Mouse (Mus musculus) liver, embryonic 16.5 days (tissue): ENCODE data around the gene Eapp. TPM values are rescaled to one million over a fixed set of nuclear protein-coding genes. Genes with fewer than 3 reads are reported as not detected.
"Not testable (repeated sequence)": the region's sequence is repeated elsewhere in the genome, so short reads cannot be mapped to it uniquely, and the experiment has no call there.

Source experiments
- ATAC-seq: fragments of 200-750 bp; cut with Nextera tagmentation; 2 replicates; pipeline ENCODE4 v1.8.0; 2017; ENCODE audit warnings: low read depth, mild to moderate bottlenecking, moderate number of reproducible peaks, moderate library complexity
- H3K27ac ChIP-seq: fragments of 300-500 bp; sonication (generic); 2 replicates; pipeline ENCODE4 v1.5.1; 2014; ENCODE audit warnings: mild to moderate bottlenecking, low read length
- H3K27me3 ChIP-seq: fragments of 300-500 bp; sonication (generic); 2 replicates; pipeline ENCODE4 v1.6.1; 2014; ENCODE audit warnings: low read depth, low read length, mixed read lengths; ENCODE audit not compliant: control insufficient read depth, insufficient read depth
- H3K36me3 ChIP-seq: fragments of 300-500 bp; sonication (generic); 2 replicates; pipeline ENCODE4 v1.6.1; 2014; ENCODE audit warnings: mild to moderate bottlenecking; ENCODE audit not compliant: control insufficient read depth, insufficient read depth
- H3K4me1 ChIP-seq: fragments of 300-500 bp; sonication (generic); 2 replicates; pipeline ENCODE4 v1.6.1; 2014; ENCODE audit warnings: low read depth, low read length, mixed read lengths; ENCODE audit not compliant: control insufficient read depth
- H3K4me2 ChIP-seq: fragments of 300-500 bp; sonication (generic); 2 replicates; pipeline ENCODE4 v1.6.1; 2014; ENCODE audit warnings: low read depth, low read length, mixed read lengths
- H3K4me3 ChIP-seq: fragments of 300-500 bp; sonication (generic); 2 replicates; pipeline ENCODE4 v1.5.1; 2014; ENCODE audit warnings: low read depth, mild to moderate bottlenecking, low read length
- H3K9ac ChIP-seq: fragments of 300-500 bp; sonication (generic); 2 replicates; pipeline ENCODE4 v1.6.1; 2014; ENCODE audit warnings: low read depth, low read length
- H3K9me3 ChIP-seq: fragments of 300-500 bp; sonication (generic); replicated peaks from 2 replicates; pipeline ENCODE4 v1.6.1; 2016; ENCODE audit warnings: low read length; ENCODE audit not compliant: control insufficient read depth
- WGBS: fragments of 180-500 bp; shearing (Covaris S2); extraction: QIAGEN DNeasy Blood & Tissue Kit; methylation state at CpG from one replicate; pipeline ENCODE4 v1.1.7; 2014; ENCODE audit not compliant: insufficient replicate concordance; 5-methylcytosine and 5-hydroxymethylcytosine counted together
- polyA plus RNA-seq: library from polyadenylated mRNA; unstranded; fragments of >200 nt; fragmentation: Nextera tagmentation; extraction: Ambion mirVana; gene quantifications from 2 replicates; pipeline ENCODE4 v1.2.1, GENCODE M21; 2015

Gene Eapp
- 36.9 and 38.8 TPM in 2 replicates for polyA plus RNA-seq

DNA sequence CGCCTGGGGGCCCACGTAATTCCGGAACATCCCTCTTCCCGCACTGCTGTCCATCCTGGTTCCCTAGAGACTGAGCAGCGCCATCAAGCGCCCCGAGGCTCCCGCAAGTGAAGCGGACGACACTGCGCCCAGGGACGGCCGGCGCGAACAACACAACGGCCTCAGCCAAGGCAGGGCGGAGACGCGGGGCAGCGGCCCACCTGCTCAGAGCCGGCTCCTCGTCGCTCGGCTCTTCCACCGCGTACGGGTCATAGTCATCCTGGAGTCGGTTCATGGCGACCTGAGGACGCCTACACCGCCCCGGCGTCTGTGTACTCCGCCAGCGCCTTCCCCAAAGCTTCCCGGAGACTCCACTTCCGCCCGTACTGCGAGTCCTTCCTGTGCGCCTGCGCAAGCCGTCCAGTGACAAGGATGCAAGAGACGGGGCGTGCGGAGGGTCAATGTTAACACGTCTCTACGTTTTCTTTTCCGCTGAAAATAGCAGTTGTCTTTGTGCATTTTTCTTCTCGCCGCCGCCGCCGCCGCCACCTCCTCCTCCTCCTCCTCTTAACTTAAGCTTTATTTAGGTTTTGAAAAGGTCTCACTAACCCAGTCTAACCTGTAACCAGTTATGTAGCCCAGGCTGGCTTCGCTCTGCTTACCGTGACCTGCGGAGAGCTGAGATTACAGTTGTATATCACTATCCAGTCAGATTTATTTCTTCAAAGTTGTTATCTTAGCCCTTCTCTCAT is at the start of gene Eapp:
Gene Eapp, minus strand, starts transcription at position 387 of the 731 bp plus-strand sequence.
- H3K4me1 ChIP-seq: peaks cover 14% of the 10 kb centered on the region
- peak within 1 kb of the TSS; percentile 94 for H3K27ac ChIP-seq
- peak within 1 kb of the TSS; percentile 74 for H3K4me3 ChIP-seq
- H3K36me3 ChIP-seq: peaks cover 7% of the 10 kb centered on the region
- H3K27me3 ChIP-seq: no peaks in the 10 kb centered on the region
- H3K9me3 ChIP-seq: no peaks in the 10 kb centered on the region
- H3K4me2 ChIP-seq: peak within 1 kb of the TSS; percentile 98
- peak within 1 kb of the TSS; percentile 88 for H3K9ac ChIP-seq
- peak; percentile 88 for ATAC-seq
- WGBS: under 1% methylated on average over 57 of the region's 57 CpGs

GRCm38 (mm10) chr12:54738661-54739243 is 43.1 kb upstream of the Eapp start:
- not testable (repeated sequence) for H3K4me2 ChIP-seq, H3K4me3 ChIP-seq, H3K27ac ChIP-seq, H3K9me3 ChIP-seq, H3K36me3 ChIP-seq, H3K9ac ChIP-seq, H3K4me1 ChIP-seq, H3K27me3 ChIP-seq
- WGBS: 0% methylated on average over 6 of the region's 33 CpGs
- ATAC-seq: peak; percentile 28

DNA sequence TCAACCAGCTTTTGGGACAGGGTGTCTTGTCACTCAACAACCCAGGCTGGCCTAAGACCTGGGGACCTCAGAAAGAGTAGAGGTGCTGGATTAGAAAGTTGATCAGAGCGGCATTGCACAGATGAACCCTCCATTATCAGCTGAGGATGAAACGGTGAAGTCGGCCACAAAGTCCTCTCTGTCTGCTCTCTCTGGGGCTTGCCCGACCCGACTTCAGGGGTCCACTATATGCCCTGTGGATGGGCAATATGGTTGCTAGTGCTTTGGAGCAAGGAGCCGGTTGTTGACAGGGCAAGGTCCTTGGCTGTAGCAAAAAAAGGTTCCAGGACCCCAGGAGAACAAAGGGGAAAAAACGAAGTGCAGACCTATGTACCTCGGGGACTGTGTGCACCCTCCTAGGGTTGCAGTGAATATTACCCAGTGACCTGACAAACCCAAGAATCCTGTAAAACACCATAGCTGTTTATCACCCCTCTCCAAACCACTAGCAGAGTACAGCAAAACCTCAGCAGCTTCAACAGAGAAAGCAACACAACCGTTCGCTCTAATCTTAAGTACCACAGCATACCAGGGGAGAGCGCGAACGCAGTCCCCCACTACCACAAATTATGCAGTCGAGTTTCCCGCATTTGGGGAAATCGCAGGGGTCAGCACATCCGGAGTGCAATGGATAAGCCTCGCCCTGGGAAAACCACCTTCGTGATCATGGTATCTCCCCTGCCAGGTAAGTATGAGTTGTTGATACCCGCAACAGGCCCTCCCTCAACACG is 42.4 kb upstream of the Eapp start:
- H3K9me3 ChIP-seq, H3K36me3 ChIP-seq, H3K27ac ChIP-seq, H3K4me3 ChIP-seq, H3K9ac ChIP-seq, H3K4me2 ChIP-seq, H3K4me1 ChIP-seq, H3K27me3 ChIP-seq: not testable (repeated sequence)
- ATAC-seq: peak; percentile 83
- WGBS: no CpG with 5 or more reads among the region's 21 CpGs

DNA sequence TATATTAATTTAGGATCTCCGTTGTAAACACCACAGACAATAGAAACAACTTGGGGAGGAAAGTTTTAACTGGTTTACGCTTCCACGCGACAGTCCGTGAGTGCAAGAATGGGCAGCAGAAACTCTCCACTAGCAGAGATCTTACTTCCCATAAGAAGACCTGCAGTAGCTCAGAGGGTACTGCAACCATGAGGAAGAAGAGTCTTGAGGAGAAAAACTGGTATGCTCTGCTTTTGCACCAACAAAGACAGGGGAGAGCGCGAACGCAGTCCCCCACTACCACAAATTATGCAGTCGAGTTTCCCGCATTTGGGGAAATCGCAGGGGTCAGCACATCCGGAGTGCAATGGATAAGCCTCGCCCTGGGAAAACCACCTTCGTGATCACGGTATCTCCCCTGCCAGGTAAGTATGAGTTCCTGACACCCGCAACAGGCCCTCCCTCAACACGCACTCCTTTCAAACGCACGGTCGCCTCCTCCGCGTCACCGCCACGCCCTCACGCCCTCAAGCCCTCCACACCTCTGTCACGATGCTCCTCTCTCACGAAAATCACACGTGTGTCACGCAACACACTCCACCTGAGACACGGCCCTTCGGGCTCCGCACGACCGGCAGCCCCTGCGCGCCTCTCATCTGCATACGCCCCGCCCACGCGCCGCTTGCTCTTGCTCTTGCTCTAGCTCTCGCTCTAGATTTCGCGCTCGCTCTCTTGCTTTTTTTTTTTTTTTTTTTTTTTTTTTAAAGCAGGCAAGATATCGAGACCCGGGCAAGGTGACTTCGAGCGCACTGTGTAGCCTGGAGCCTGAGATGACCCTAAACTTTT is 38.8 kb upstream of the Eapp start:
- peak; percentile 49 for ATAC-seq
- H3K27me3 ChIP-seq, H3K27ac ChIP-seq, H3K4me2 ChIP-seq, H3K4me3 ChIP-seq, H3K9ac ChIP-seq, H3K36me3 ChIP-seq, H3K4me1 ChIP-seq, H3K9me3 ChIP-seq: not testable (repeated sequence)
- 0% methylated on average over 4 of the region's 49 CpGs for WGBS

DNA sequence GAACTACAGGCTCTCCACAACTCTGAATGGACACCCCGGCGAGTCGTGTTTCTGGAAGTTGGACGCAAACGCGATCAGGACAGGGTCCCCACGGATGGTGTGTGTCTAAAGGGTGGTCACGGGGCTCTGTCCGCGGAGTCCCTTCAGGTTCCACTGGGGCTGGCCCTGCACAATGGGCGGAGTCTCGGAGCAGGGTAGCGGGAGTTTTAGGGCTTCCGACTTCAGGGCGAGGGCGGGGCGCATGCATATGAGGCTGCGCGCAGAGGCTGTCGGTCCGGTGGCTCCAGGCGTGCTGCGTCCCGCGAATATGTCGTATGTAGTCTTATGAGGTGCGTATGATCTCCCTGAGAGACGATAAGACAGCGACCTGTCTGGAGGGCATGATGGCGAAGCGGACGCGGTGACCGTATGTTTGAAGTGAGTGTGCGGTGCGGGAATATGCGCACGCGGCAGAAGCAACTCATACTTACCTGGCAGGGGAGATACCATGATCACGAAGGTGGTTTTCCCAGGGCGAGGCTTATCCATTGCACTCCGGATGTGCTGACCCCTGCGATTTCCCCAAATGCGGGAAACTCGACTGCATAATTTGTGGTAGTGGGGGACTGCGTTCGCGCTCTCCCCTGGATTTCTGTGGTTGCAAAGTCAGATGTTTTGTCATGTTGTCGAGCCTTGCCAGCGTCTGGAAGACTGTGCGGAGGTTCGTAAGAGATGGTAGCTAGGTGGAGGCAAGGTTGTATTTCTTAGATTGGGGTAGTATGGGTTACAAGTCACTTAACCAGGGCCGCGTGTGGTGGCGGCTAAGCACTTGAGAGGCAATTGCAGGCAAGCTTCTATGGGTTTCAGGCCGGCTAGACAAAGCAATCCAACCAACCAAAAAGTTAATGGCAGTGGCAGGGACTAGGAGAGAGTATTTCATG is 33.7 kb upstream of the Eapp start:
- H3K4me2 ChIP-seq, H3K36me3 ChIP-seq, H3K27ac ChIP-seq, H3K27me3 ChIP-seq, H3K9ac ChIP-seq, H3K4me3 ChIP-seq, H3K4me1 ChIP-seq, H3K9me3 ChIP-seq: not testable (repeated sequence)
- ATAC-seq: peak; percentile 83
- WGBS: no CpG with 5 or more reads among the region's 56 CpGs

- WGBS: no CpG with 5 or more reads among the region's 56 CpGs
- H3K9me3 ChIP-seq, H3K4me1 ChIP-seq, H3K27me3 ChIP-seq, H3K4me3 ChIP-seq, H3K36me3 ChIP-seq, H3K27ac ChIP-seq, H3K4me2 ChIP-seq, H3K9ac ChIP-seq: not testable (repeated sequence)
- peak; percentile 84 for ATAC-seq
Observed at GRCm38 (mm10) chr12:54718871-54719786, 23.4 kb upstream of the Eapp start.

DNA sequence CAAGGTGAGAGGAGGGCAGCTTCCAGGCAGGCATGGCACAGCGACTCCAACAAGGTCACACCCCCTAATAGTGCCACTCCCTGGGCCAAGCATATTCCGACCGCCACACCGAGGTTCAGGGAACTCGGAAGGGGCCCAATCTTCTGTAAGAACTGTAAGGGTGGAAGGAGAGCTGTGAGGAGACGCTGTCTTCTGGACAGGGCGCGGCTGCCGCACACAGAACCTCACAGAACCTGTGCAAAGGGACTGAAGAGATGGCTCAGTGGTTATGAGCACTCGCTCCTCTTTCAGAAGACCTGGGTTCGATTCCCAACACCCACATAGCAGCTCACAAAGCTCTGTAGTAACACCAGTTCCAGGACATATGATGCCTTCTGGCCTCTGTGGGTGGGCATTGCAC is 21.8 kb upstream of the Eapp start:
- ATAC-seq, H3K4me2 ChIP-seq, H3K36me3 ChIP-seq, H3K4me1 ChIP-seq, H3K27ac ChIP-seq, H3K4me3 ChIP-seq, H3K27me3 ChIP-seq, H3K9me3 ChIP-seq, H3K9ac ChIP-seq: not testable (repeated sequence)
- 67% methylated on average over 4 of the region's 11 CpGs for WGBS
